Mouse (Mus musculus) embryonic facial prominence, embryonic 10.5 days (tissue): ENCODE data around the gene Atxn7. TPM values are rescaled to one million over a fixed set of nuclear protein-coding genes. Genes with fewer than 3 reads are reported as not detected.

Experiments used
- DNase-seq: peaks from one replicate; pipeline ENCODE4 v3.0.0-alpha.2; 2017; ENCODE audit warnings: low spot score
- H3K27ac ChIP-seq: fragments of 300-500 bp; sonication (generic); replicated peaks from 2 replicates; pipeline ENCODE4 v1.5.1; 2016; ENCODE audit warnings: mild to moderate bottlenecking
- H3K27me3 ChIP-seq: fragments of 300-500 bp; sonication (generic); replicated peaks from 2 replicates; pipeline ENCODE4 v1.6.1; 2016; ENCODE audit warnings: low read depth, mild to moderate bottlenecking; ENCODE audit not compliant: poor library complexity, severe bottlenecking
- H3K36me3 ChIP-seq: fragments of 300-500 bp; sonication (generic); replicated peaks from 2 replicates; pipeline ENCODE4 v1.6.1; 2016; ENCODE audit warnings: mild to moderate bottlenecking, moderate library complexity
- H3K4me1 ChIP-seq: fragments of 300-500 bp; sonication (generic); 2 replicates; pipeline ENCODE4 v1.6.1; 2016
- H3K4me3 ChIP-seq: fragments of 300-500 bp; sonication (generic); 2 replicates; pipeline ENCODE4 v1.5.1; 2016; ENCODE audit warnings: mild to moderate bottlenecking, moderate library complexity
- H3K9me3 ChIP-seq: fragments of 300-500 bp; sonication (generic); 2 replicates; pipeline ENCODE4 v1.6.1; 2016; ENCODE audit warnings: mild to moderate bottlenecking
- WGBS: fragments of 180-500 bp; shearing (Covaris S2); methylation state at CpG from one replicate; pipeline ENCODE4 v1.1.7; 2016; 5-methylcytosine and 5-hydroxymethylcytosine counted together
- polyA plus RNA-seq: library from polyadenylated mRNA; unstranded; fragments of >200 nt; fragmentation: Nextera tagmentation; extraction: Ambion mirVana; gene quantifications from 2 replicates; pipeline ENCODE4 v1.2.1, GENCODE M21; 2016

Gene Atxn7
- polyA plus RNA-seq, 1 experiment from 2014 or later: 2.9 TPM

GRCm38 (mm10) chr14:13995206-13996097, 34.2 kb downstream of the Atxn7 start:
- H3K27me3 ChIP-seq: no peaks in the 10 kb centered on the region
- no peak overlapping the region for H3K27ac ChIP-seq
- 78% methylated on average over 9 of the region's 9 CpGs for WGBS
- no peaks in the 10 kb centered on the region for H3K36me3 ChIP-seq
- no peak for DNase-seq
- H3K9me3 ChIP-seq: no peaks in the 10 kb centered on the region
- H3K4me1 ChIP-seq: no peaks in the 10 kb centered on the region
- no peak overlapping the region for H3K4me3 ChIP-seq

DNA sequence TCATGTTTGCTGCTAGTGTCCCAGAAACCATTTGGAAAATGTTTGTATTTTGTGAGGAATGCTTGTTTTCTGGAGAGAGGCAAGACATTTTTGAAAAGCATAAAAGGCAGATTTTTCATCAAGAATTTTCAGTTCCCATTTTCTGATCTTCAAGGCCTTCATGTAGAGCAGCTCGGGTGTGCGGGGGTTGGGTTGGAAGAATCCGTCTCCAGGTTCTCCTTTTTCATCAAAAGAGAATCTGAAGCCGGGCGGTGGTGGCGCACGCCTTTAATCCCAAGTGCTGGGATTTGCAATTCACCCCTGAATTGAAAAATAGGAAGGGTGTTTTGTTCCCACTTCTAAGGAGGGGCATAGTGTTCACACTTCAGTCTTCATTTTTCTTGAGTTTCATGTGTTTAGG, 41.5 kb downstream of the Atxn7 start:
- WGBS: 95% methylated on average over 7 of the region's 7 CpGs
- Histone ChIP-seq H3K4me1 (no peaks in the 10 kb centered on the region), H3K27me3 (no peaks in the 10 kb centered on the region), H3K4me3 (no peak overlapping the region), H3K36me3 (no peaks in the 10 kb centered on the region), H3K27ac (no peak overlapping the region), H3K9me3 (no peaks in the 10 kb centered on the region)
- no peak for DNase-seq

DNA sequence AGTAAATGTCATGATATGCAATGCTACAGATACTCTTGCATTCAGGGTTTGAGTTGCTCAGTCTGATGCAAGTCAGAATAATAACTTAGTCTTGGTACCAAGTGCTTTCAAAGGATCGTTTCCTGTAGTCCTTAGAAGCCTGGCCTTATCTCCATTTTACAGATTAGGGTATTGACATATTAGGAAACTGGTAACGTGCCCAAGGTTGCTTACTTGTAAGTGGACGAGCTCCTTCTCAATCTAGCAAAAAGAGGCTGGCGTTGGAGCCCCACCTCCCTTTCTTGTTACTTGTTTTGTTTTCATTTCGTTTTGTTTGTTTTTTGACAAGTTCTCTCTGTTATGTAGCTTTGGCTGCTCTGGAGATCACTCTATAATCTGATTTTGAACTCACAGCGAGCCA, 48.5 kb downstream of the Atxn7 start:
- Histone ChIP-seq H3K4me1 (peaks cover 15% of the 10 kb centered on the region), H3K27me3 (no peaks in the 10 kb centered on the region), H3K9me3 (no peaks in the 10 kb centered on the region), H3K4me3 (no peak overlapping the region), H3K36me3 (no peaks in the 10 kb centered on the region), H3K27ac (no peak overlapping the region)
- WGBS: 74% methylated on average over 6 of the region's 6 CpGs
- no peak for DNase-seq

DNA sequence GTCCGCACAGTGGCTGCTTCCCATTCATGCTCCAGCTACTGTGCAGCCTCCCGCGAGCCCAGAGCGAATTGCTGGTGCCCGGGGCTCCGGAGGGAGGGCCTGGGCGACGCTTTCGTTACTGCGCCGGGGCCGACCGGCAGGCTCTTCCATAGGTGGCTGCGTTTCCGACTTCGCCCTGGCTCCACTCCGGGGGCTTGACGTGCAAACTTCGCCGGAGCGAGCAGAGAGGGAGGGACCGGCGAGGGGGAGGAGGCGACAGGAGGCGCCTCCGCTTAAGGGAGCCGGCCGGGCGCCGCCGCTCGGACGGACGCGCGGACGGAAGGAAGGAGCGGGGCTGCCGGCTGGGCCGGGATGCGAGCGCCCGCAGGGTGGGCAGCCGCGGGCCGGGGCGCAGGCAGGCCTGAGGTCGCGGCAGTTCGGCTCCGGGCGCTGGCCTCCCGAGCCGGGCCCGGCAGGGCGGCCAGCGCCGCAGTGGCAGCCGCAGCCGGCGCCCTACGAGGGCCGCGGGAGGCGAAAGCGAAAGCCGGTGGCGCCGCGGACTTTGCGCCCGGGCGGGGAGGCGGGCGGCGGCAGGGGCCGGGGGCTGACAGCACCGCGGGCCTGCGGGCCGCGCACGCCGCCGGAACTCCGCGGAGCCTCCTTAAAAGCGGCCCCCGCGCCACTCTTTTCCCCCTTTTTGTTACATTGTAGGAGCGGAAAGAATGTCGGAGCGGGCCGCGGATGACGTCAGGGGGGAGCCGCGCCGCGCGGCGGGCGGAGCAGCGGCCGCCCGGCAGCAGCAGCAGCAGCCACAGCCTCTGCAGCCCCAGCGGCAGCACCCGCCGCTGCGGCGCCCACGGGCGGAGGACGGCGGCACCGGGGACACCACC, 51.4 kb downstream of the Atxn7 start:
- DNase-seq: peak; percentile 87
- no peaks in the 10 kb centered on the region for H3K27me3 ChIP-seq
- H3K36me3 ChIP-seq: peaks cover 7% of the 10 kb centered on the region
- peak overlapping the region; percentile 98 for H3K27ac ChIP-seq
- 2% methylated on average over 113 of the region's 116 CpGs for WGBS
- H3K4me3 ChIP-seq: peak overlapping the region; percentile 83
- H3K4me1 ChIP-seq: peaks cover 15% of the 10 kb centered on the region
- no peaks in the 10 kb centered on the region for H3K9me3 ChIP-seq

DNA sequence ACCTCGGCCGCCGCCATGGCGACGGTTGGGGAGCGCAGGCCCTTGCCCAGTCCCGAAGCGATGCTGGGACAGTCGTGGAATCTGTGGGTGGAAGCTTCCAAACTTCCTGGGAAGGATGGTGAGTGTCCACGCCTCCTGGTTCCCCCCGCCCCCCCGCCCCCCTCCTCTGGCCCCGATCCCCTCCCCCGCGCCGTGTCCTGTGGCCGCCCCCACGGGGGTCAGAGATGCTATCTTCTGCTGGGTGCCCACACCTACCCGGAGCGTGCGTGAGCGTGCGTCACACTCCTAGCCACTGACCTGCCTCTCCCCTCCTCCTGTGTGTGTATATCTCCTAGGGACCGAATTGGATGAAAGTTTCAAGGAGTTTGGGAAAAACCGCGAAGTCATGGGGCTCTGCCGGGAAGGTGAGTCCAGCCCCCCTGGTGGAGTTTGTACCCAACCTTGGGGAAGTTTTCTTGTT, 52.0 kb downstream of the Atxn7 start:
- 0% methylated on average over 25 of the region's 27 CpGs for WGBS
- H3K4me1 ChIP-seq: peaks cover 15% of the 10 kb centered on the region
- H3K4me3 ChIP-seq: peak overlapping the region; percentile 83
- H3K36me3 ChIP-seq: peaks cover 7% of the 10 kb centered on the region
- DNase-seq: no peak
- H3K9me3 ChIP-seq: no peaks in the 10 kb centered on the region
- H3K27me3 ChIP-seq: no peaks in the 10 kb centered on the region
- H3K27ac ChIP-seq: peak overlapping the region; percentile 98

DNA sequence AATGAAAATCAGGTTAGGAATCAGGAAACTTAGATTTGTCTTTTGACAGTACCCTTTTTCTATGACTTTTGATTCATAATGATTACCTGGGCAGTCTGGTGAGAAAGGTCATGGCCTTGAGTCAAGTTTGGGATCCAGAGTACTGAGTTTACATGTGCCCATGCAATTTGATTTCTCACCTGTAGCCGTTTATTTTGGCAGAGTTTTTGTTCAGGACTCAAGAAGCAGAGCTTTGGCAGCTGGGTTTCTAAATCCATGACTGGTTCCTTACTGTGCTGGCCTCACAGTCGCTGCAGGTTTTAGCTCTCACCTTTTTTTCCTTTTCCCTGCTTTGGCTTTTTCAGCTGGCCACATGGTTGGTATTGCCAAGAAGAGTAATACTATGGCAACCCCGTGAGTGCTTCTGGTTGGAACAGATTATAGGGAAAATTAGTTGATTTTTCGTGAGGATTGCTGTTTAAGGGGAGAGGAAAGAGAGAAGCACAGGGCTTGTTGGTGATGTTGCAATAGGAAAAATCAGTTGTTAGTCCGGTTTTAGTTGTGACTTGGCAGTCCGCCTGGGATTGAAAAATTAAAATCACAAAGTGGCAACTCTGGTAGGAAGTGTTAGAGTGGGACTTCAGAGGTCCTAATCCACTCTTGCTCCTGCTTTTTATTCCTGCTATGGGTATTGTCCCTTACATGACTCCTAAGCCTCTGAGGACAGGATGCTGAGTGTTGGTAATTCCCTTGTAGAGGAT, 53.6 kb downstream of the Atxn7 start:
- no peaks in the 10 kb centered on the region for H3K27me3 ChIP-seq
- H3K4me1 ChIP-seq: peaks cover 15% of the 10 kb centered on the region
- DNase-seq: no peak
- H3K27ac ChIP-seq: no peak overlapping the region
- no peaks in the 10 kb centered on the region for H3K9me3 ChIP-seq
- H3K36me3 ChIP-seq: peaks cover 7% of the 10 kb centered on the region
- 82% methylated on average over 6 of the region's 6 CpGs for WGBS
- no peak overlapping the region for H3K4me3 ChIP-seq

- no peaks in the 10 kb centered on the region for H3K9me3 ChIP-seq
- no peak overlapping the region for H3K27ac ChIP-seq
- 76% methylated on average over 6 of the region's 6 CpGs for WGBS
- no peaks in the 10 kb centered on the region for H3K27me3 ChIP-seq
- peaks cover 16% of the 10 kb centered on the region for H3K36me3 ChIP-seq
- no peak overlapping the region for H3K4me3 ChIP-seq
- H3K4me1 ChIP-seq: no peaks in the 10 kb centered on the region
- no peak for DNase-seq
Measured at GRCm38 (mm10) chr14:14019155-14019894, 58.1 kb downstream of the Atxn7 start.

- H3K9me3 ChIP-seq: no peaks in the 10 kb centered on the region
- H3K27me3 ChIP-seq: no peaks in the 10 kb centered on the region
- no peak for DNase-seq
- H3K4me1 ChIP-seq: no peaks in the 10 kb centered on the region
- H3K27ac ChIP-seq: no peak overlapping the region
- H3K36me3 ChIP-seq: peaks cover 17% of the 10 kb centered on the region
- no peak overlapping the region for H3K4me3 ChIP-seq
- 94% methylated on average over 6 of the region's 6 CpGs for WGBS
Measured at GRCm38 (mm10) chr14:14021244-14021643, 60.0 kb downstream of the Atxn7 start.

DNA sequence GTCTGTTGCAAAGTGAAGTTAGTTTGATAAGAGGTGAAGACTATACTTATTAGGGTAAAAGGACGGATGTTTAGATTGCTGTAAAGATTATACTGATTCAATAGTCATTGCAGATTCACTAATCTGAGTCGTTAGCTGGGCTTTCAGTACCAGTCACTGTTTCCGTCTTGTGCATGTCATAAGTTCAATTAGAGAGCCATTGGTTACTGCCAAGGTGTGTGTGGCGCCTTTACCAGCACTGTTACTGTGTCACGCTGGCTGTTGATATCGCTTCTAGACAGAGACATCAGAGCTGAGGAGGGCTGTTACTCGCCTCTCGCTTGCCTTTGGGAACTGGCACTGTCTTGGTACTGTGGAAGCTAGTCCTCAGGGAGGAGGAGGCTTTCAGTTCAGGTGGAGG, 64.6 kb downstream of the Atxn7 start:
- Histone ChIP-seq H3K4me3 (no peak overlapping the region), H3K4me1 (no peaks in the 10 kb centered on the region), H3K27me3 (no peaks in the 10 kb centered on the region), H3K27ac (no peak overlapping the region), H3K36me3 (peaks cover 11% of the 10 kb centered on the region), H3K9me3 (no peaks in the 10 kb centered on the region)
- DNase-seq: no peak
- WGBS: 92% methylated on average over 8 of the region's 8 CpGs

GRCm38 (mm10) chr14:14030621-14031020, 69.4 kb downstream of the Atxn7 start:
- Histone ChIP-seq H3K27me3 (no peaks in the 10 kb centered on the region), H3K27ac (no peak overlapping the region), H3K36me3 (peaks cover 17% of the 10 kb centered on the region; the same call in 1 of the 2 replicates), H3K4me3 (no peak overlapping the region), H3K4me1 (no peaks in the 10 kb centered on the region), H3K9me3 (no peaks in the 10 kb centered on the region)
- 96% methylated on average over 2 of the region's 2 CpGs for WGBS
- no peak for DNase-seq

GRCm38 (mm10) chr14:14032842-14033241, 71.6 kb downstream of the Atxn7 start:
- no peaks in the 10 kb centered on the region for H3K4me1 ChIP-seq
- H3K27me3 ChIP-seq: no peaks in the 10 kb centered on the region
- WGBS: 93% methylated on average over 1 of the region's 1 CpGs
- no peak overlapping the region for H3K4me3 ChIP-seq
- H3K9me3 ChIP-seq: no peaks in the 10 kb centered on the region
- peaks cover 17% of the 10 kb centered on the region; the same call in 1 of the 2 replicates for H3K36me3 ChIP-seq
- no peak overlapping the region for H3K27ac ChIP-seq
- no peak for DNase-seq
